Mouse (Mus musculus) MEL (cell line): ENCODE data around the gene Fat3. TPM values are rescaled to one million over a fixed set of nuclear protein-coding genes. Genes with fewer than 3 reads are reported as not detected.

Experiments
- DNase-seq: peaks from one replicate; pipeline ENCODE4 v3.0.0; 2011; ENCODE audit warnings: low read depth, low spot score
- H3K27ac ChIP-seq: 2 replicates; pipeline ENCODE4 v1.5.1; 2012; ENCODE audit warnings: low read depth, mild to moderate bottlenecking, control low read depth, low read length, moderate library complexity; ENCODE audit not compliant: control insufficient read depth
- H3K27me3 ChIP-seq, 2 experiments: fragments of 150-350 bp in 1 of 2; sonication (generic) in 1 of 2; 2 replicates each; pipeline ENCODE4 v1.6.1; 2012; ENCODE audit warnings: low read length in 2 of 2, mild to moderate bottlenecking in 2 of 2, improper control_type of control experiment in 1 of 2, moderate library complexity in 1 of 2; ENCODE audit not compliant: insufficient read depth in 2 of 2, control insufficient read depth in 1 of 2
- H3K36me3 ChIP-seq, 2 experiments: 2 replicates each; pipeline ENCODE4 v1.6.1; 2012 to 2014; ENCODE audit warnings: low read length in 2 of 2, improper control_type of control experiment in 1 of 2, inconsistent platforms in 1 of 2, mild to moderate bottlenecking in 1 of 2; ENCODE audit not compliant: insufficient read depth in 2 of 2, control insufficient read depth in 1 of 2
- H3K4me1 ChIP-seq, 2 experiments: fragments of 150-350 bp in 1 of 2; sonication (generic) in 1 of 2; 2 replicates each; pipeline ENCODE4 v1.6.1; 2012; ENCODE audit warnings: low read length in 2 of 2, improper control_type of control experiment in 1 of 2, mild to moderate bottlenecking in 1 of 2; ENCODE audit not compliant: insufficient read depth in 2 of 2, control insufficient read depth in 1 of 2
- H3K4me3 ChIP-seq, 2 experiments: fragments of 150-350 bp in 1 of 2; sonication (generic) in 1 of 2; 2 replicates each; pipeline ENCODE4 v1.5.1; 2012; ENCODE audit warnings: low read depth in 2 of 2, low read length in 2 of 2, mild to moderate bottlenecking in 2 of 2, moderate library complexity in 2 of 2, control low read depth in 1 of 2, improper control_type of control experiment in 1 of 2; ENCODE audit not compliant: control insufficient read depth in 1 of 2, insufficient read depth in 1 of 2
- H3K79me2 ChIP-seq: 2 replicates; pipeline ENCODE4 v1.6.1; 2012; ENCODE audit warnings: mild to moderate bottlenecking, low read length, moderate library complexity; ENCODE audit not compliant: control insufficient read depth, poor library complexity, insufficient read depth
- H3K9ac ChIP-seq: 2 replicates; pipeline ENCODE4 v1.6.1; 2012; ENCODE audit warnings: low read depth, mild to moderate bottlenecking, control low read depth, low read length, moderate library complexity; ENCODE audit not compliant: control insufficient read depth, poor library complexity, severe bottlenecking
- H3K9me3 ChIP-seq: fragments of 150-350 bp; sonication (generic); replicated peaks from 2 replicates; pipeline ENCODE4 v1.6.1; 2012; ENCODE audit warnings: mild to moderate bottlenecking, low read length, improper control_type of control experiment, moderate library complexity; ENCODE audit not compliant: insufficient read depth
- CHD2 ChIP-seq: IDR thresholded peaks from 2 replicates; pipeline ENCODE4 v1.6.1; 2011; ENCODE audit warnings: low read length, improper control_type of control experiment
- E2F4 ChIP-seq: IDR thresholded peaks from 2 replicates; pipeline ENCODE4 v1.6.1; 2011; ENCODE audit warnings: low read depth, low read length, improper control_type of control experiment, borderline replicate concordance
- ELF1 ChIP-seq: IDR thresholded peaks from 2 replicates; pipeline ENCODE4 v1.6.1; 2014; ENCODE audit warnings: low read depth, mild to moderate bottlenecking, inconsistent platforms, low read length, improper control_type of control experiment, moderate library complexity
- EP300 ChIP-seq, 2 experiments: IDR thresholded peaks; 2 replicates each; pipeline ENCODE4 v1.6.1; 2011; ENCODE audit warnings: improper control_type of control experiment in 2 of 2, low read length in 2 of 2, low read depth in 1 of 2, mild to moderate bottlenecking in 1 of 2
- HCFC1 ChIP-seq: IDR thresholded peaks from 2 replicates; pipeline ENCODE4 v1.6.1; 2012; ENCODE audit warnings: low read depth, mild to moderate bottlenecking, inconsistent platforms, low read length, improper control_type of control experiment, moderate library complexity
- MAFK ChIP-seq: IDR thresholded peaks from 2 replicates; pipeline ENCODE4 v1.6.1; 2011; ENCODE audit warnings: low read depth, mild to moderate bottlenecking, low read length, improper control_type of control experiment, borderline replicate concordance
- MAZ ChIP-seq: IDR thresholded peaks from 2 replicates; pipeline ENCODE4 v1.6.1; 2012; ENCODE audit warnings: low read depth, mild to moderate bottlenecking, inconsistent platforms, low read length, improper control_type of control experiment
- MEF2A ChIP-seq: IDR thresholded peaks from 2 replicates; pipeline ENCODE4 v1.6.1; 2014; ENCODE audit warnings: low read depth, mild to moderate bottlenecking, inconsistent platforms, low read length, improper control_type of control experiment; ENCODE audit not compliant: poor library complexity, insufficient replicate concordance, severe bottlenecking; ENCODE audit errors: extremely low read depth
- MYB ChIP-seq: IDR thresholded peaks from 2 replicates; pipeline ENCODE4 v1.6.1; 2011; ENCODE audit warnings: mild to moderate bottlenecking, low read depth, low read length, improper control_type of control experiment
- NELFE ChIP-seq: IDR thresholded peaks from 2 replicates; pipeline ENCODE4 v1.6.1; 2011; ENCODE audit warnings: low read depth, low read length, improper control_type of control experiment
- NRF1 ChIP-seq: IDR thresholded peaks from 2 replicates; pipeline ENCODE4 v1.6.1; 2014; ENCODE audit warnings: low read depth, mild to moderate bottlenecking, inconsistent platforms, low read length, improper control_type of control experiment, moderate library complexity; ENCODE audit not compliant: poor library complexity, insufficient read depth, severe bottlenecking
- POLR2A ChIP-seq, 2 experiments: IDR thresholded peaks; 2 replicates each; pipeline ENCODE4 v1.6.1; 2011 to 2012; ENCODE audit warnings: low read length in 2 of 2, mild to moderate bottlenecking in 2 of 2, control low read depth in 1 of 2, improper control_type of control experiment in 1 of 2, low read depth in 1 of 2, moderate library complexity in 1 of 2; ENCODE audit not compliant: control insufficient read depth in 1 of 2, insufficient read depth in 1 of 2, poor library complexity in 1 of 2
- RAD21 ChIP-seq: IDR thresholded peaks from 2 replicates; pipeline ENCODE4 v1.6.1; 2011; ENCODE audit warnings: mild to moderate bottlenecking, low read depth, low read length, improper control_type of control experiment
- RCOR1 ChIP-seq: IDR thresholded peaks from 2 replicates; pipeline ENCODE4 v1.6.1; 2012; ENCODE audit warnings: low read depth, mild to moderate bottlenecking, inconsistent platforms, low read length, improper control_type of control experiment
- SIN3A ChIP-seq: IDR thresholded peaks from 2 replicates; pipeline ENCODE4 v1.6.1; 2012; ENCODE audit warnings: low read length, improper control_type of control experiment, inconsistent platforms
- SMC3 ChIP-seq: IDR thresholded peaks from 2 replicates; pipeline ENCODE4 v1.6.1; 2011; ENCODE audit warnings: low read depth, low read length, improper control_type of control experiment
- TBP ChIP-seq: IDR thresholded peaks from 2 replicates; pipeline ENCODE4 v1.8.0; 2011; ENCODE audit warnings: low read depth, low read length, improper control_type of control experiment
- UBTF ChIP-seq: IDR thresholded peaks from 2 replicates; pipeline ENCODE4 v1.6.1; 2012; ENCODE audit warnings: low read depth, mild to moderate bottlenecking, inconsistent platforms, low read length, improper control_type of control experiment, moderate library complexity, borderline replicate concordance; ENCODE audit not compliant: insufficient read depth
- ZKSCAN1 ChIP-seq: IDR thresholded peaks from 2 replicates; pipeline ENCODE4 v1.6.1; 2012; ENCODE audit warnings: low read depth, mild to moderate bottlenecking, inconsistent platforms, low read length, improper control_type of control experiment, moderate library complexity
- polyA plus RNA-seq, 2 experiments: library from polyadenylated mRNA; stranded (reverse) in 1 of 2; unstranded in 1 of 2; fragments of >175 nt in 1 of 2; fragments of >200 nt in 1 of 2; gene quantifications; 2 replicates each; pipeline versions ENCODE4 v1.2.1 to v1.2.4; 2012; ENCODE audit warnings: low replicate concordance in 2 of 2, low read depth in 1 of 2; ENCODE audit not compliant: insufficient read length in 2 of 2, insufficient read depth in 1 of 2, missing spikeins in 1 of 2
- total RNA-seq: library from RNA; depleted of rRNA; stranded (reverse); fragments of 300-350 nt; gene quantifications from 2 replicates; pipeline ENCODE4 v1.2.3, GENCODE M21; 2012

The Fat3 gene
- total and polyA plus RNA-seq, 3 experiments, result 1.5 to 1.8 TPM; not detected in 1

- TF ChIP-seq TBP (no peak), MEF2A (no peak), MYB (no peak), ZKSCAN1 (no peak), RCOR1 (no peak), MAZ (no peak), UBTF (no peak), SIN3A (no peak)
- no peaks in the 10 kb centered on the region for H3K79me2 ChIP-seq
- H3K9ac ChIP-seq, result no peak overlapping the region
- no peaks in the 10 kb centered on the region for H3K27me3 ChIP-seq
- H3K27ac ChIP-seq, result no peak overlapping the region
- no peak overlapping the region for H3K4me3 ChIP-seq
- DNase-seq, result no peak
- no peaks in the 10 kb centered on the region for H3K4me1 ChIP-seq
- H3K36me3 ChIP-seq, result no peaks in the 10 kb centered on the region
- H3K9me3 ChIP-seq, result no peaks in the 10 kb centered on the region
Observed at GRCm38 (mm10) chr9:16256577-16257207, 244.4 kb downstream of the Fat3 start.

- DNase-seq, result no peak
- H3K9ac ChIP-seq, result no peak overlapping the region
- H3K27me3 ChIP-seq, result no peaks in the 10 kb centered on the region
- no peaks in the 10 kb centered on the region for H3K79me2 ChIP-seq
- no peaks in the 10 kb centered on the region for H3K36me3 ChIP-seq
- no peak overlapping the region for H3K27ac ChIP-seq
- H3K4me3 ChIP-seq, result no peak overlapping the region
- TF ChIP-seq HCFC1 (no peak), POLR2A (IDR thresholded peaks at IDR 0.05; ENCODE audit: control insufficient read depth in 1 of 2, insufficient read depth in 1 of 2, low read depth in 1 of 2, low read length in 2 of 2, poor library complexity in 1 of 2) (no peak), MYB (no peak), SIN3A (no peak), MAFK (no peak), NELFE (no peak), SMC3 (no peak), ZKSCAN1 (no peak), EP300 (IDR thresholded peaks at IDR 0.05; ENCODE audit: low read depth in 1 of 2, low read length in 2 of 2) (no peak), CHD2 (no peak), NRF1 (no peak), E2F4 (no peak), MEF2A (no peak), ELF1 (no peak), RAD21 (no peak)
- no peaks in the 10 kb centered on the region; the same call in 1 of the 2 replicates for H3K9me3 ChIP-seq
- no peaks in the 10 kb centered on the region for H3K4me1 ChIP-seq
Observed at GRCm38 (mm10) chr9:16246741-16247140, 254.3 kb downstream of the Fat3 start.
